Mouse (Mus musculus): ENCODE results near the gene Vdac2. TPM values are rescaled to one million over a fixed set of nuclear protein-coding genes. Genes with fewer than 3 reads are reported as not detected.

The Vdac2 gene
- polyA plus RNA-seq, 1 experiment, result not detected

DNA sequence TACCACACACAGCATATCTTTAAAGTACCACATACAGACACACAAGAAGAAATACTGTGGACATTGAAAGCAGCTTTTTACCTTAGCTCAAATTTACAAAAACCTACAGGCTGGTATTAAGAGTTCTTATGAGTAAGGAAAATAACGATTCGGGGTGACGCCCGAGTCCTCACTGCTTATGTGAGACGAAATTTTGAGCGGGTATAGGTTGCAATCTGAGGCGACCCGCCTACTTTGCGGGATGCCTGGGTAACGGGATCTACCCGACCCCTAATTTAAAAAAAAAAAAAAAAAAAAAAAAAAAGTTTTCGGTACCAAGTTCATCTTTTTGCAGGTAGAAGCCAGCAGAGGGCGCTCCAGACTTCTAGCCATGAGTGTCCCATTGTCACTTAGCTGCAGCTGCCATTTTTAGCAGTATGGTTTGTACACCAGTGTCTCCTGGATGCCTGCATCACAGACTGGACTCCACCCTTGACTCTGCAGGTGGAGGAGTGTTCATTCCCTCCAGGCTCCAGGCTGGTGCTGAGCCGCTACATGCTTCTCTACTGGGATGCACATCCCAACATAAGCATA is 12.4 kb upstream of the Vdac2 start:
- Histone ChIP-seq H3K4me3 (ENCODE audit: insufficient read depth, low read depth, low read length) (no peak overlapping the region), H3K4me1 (ENCODE audit: control insufficient read depth, insufficient read depth, low read length) (no peaks in the 10 kb centered on the region), H3K27ac (ENCODE audit: insufficient read depth, low read depth, low read length) (no peak overlapping the region)
- 27% methylated on average over 14 of the region's 14 CpGs for whole genome bisulfite sequencing
- TF ChIP-seq CTCF (IDR thresholded peaks at IDR 0.05; ENCODE audit: insufficient read depth, low read depth, low read length), result 0 out of 2 replicates have a peak, but pooled peaks have one; percentile 20
- TF ChIP-seq POLR2A (IDR thresholded peaks at IDR 0.05; ENCODE audit: insufficient read depth, low read depth, low read length), result no peak

DNA sequence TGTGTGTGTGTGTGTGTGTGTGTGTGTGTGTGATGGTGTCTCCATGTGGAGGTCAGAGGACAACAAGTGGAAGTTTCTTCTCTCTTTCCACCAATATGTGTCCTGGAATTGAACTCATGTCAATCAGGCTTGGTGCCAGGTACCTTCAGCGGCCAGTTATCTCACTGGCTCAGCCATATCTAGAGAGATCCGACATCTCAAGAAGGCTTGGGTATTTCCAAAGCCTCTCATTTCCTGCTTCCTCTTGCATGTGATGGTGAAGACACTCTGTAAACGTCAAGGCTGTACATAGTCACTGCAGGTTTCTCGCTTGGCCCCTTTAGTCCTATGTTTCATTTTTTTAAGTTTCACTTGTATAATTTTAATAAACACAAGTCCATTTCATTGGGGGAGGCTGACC is 11.8 kb upstream of the Vdac2 start:
- H3K4me1 ChIP-seq (ENCODE audit: control insufficient read depth, insufficient read depth, low read length), result no peaks in the 10 kb centered on the region
- TF ChIP-seq POLR2A (IDR thresholded peaks at IDR 0.05; ENCODE audit: insufficient read depth, low read depth, low read length) (no peak), CTCF (IDR thresholded peaks at IDR 0.05; ENCODE audit: insufficient read depth, low read depth, low read length) (no peak)
- 93% methylated on average over 4 of the region's 4 CpGs for WGBS
- no peak overlapping the region for H3K4me3 ChIP-seq (ENCODE audit: insufficient read depth, low read depth, low read length)
- H3K27ac ChIP-seq (ENCODE audit: insufficient read depth, low read depth, low read length), result no peak overlapping the region

- H3K27ac ChIP-seq (ENCODE audit: insufficient read depth, low read depth, low read length), result no peak overlapping the region
- H3K4me3 ChIP-seq (ENCODE audit: insufficient read depth, low read depth, low read length), result no peak overlapping the region
- no peaks in the 10 kb centered on the region for H3K4me1 ChIP-seq (ENCODE audit: control insufficient read depth, insufficient read depth, low read length)
- TF ChIP-seq CTCF (IDR thresholded peaks at IDR 0.05; ENCODE audit: insufficient read depth, low read depth, low read length) (no peak), POLR2A (IDR thresholded peaks at IDR 0.05; ENCODE audit: insufficient read depth, low read depth, low read length) (no peak)
- WGBS, result 78% methylated on average over 3 of the region's 3 CpGs
These were observed 11.2 kb upstream of the Vdac2 start for GRCm38 (mm10) chr14:21813847-21814246.

DNA sequence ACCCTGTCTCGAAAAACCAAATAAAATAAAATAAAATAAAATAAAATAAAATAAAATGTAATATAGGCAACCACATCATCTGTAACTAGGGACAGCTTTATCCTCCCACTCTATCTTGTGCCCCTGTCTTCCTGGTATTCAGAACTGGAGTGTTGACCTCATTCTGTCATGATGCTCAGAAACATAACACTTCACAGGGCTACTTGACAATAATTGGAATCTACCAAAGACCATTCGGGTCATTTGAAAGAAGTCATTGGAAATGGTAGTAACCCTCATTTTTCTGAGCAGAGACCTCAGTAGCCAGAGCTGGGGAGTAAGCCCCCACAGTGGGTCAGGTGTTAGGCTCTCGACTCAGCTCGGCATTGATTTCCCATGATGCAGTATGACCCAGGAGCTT is 10.4 kb upstream of the Vdac2 start:
- 92% methylated on average over 4 of the region's 4 CpGs for WGBS
- Histone ChIP-seq H3K4me1 (ENCODE audit: control insufficient read depth, insufficient read depth, low read length) (no peaks in the 10 kb centered on the region), H3K27ac (ENCODE audit: insufficient read depth, low read depth, low read length) (no peak overlapping the region), H3K4me3 (ENCODE audit: insufficient read depth, low read depth, low read length) (no peak overlapping the region)
- no peak for TF ChIP-seq POLR2A (IDR thresholded peaks at IDR 0.05; ENCODE audit: insufficient read depth, low read depth, low read length)
- no peak for TF ChIP-seq CTCF (IDR thresholded peaks at IDR 0.05; ENCODE audit: insufficient read depth, low read depth, low read length)

- no peaks in the 10 kb centered on the region for H3K4me1 ChIP-seq (ENCODE audit: control insufficient read depth, insufficient read depth, low read length)
- H3K4me3 ChIP-seq (ENCODE audit: insufficient read depth, low read depth, low read length), result no peak overlapping the region
- TF ChIP-seq POLR2A (IDR thresholded peaks at IDR 0.05; ENCODE audit: insufficient read depth, low read depth, low read length) (no peak), CTCF (IDR thresholded peaks at IDR 0.05; ENCODE audit: insufficient read depth, low read depth, low read length) (no peak)
- H3K27ac ChIP-seq (ENCODE audit: insufficient read depth, low read depth, low read length), result no peak overlapping the region
- WGBS, result 79% methylated on average over 3 of the region's 3 CpGs
These were observed 8.8 kb upstream of the Vdac2 start for GRCm38 (mm10) chr14:21816255-21816654.

DNA sequence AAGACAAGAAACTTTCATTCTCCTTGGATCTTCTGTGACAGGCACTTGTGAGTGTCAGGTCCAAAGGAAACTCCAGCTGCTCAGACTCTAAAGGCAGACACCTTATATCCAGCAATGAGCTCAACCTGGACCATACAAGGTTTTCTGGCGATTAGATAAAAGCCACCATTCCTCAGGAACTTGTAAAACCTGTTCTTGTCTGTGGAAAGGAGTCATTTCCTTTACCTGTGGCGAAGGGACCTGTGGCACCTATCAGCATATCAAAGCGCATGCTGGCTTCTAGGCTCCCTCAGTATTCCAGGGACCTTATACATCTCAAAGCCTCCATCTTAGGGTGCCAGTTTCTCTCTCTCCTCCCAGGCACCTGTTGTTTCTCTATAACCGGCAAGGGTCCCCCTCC is 7.6 kb upstream of the Vdac2 start:
- no peak overlapping the region for H3K27ac ChIP-seq (ENCODE audit: insufficient read depth, low read depth, low read length)
- WGBS, result 67% methylated on average over 4 of the region's 4 CpGs
- no peaks in the 10 kb centered on the region for H3K4me1 ChIP-seq (ENCODE audit: control insufficient read depth, insufficient read depth, low read length)
- TF ChIP-seq POLR2A (IDR thresholded peaks at IDR 0.05; ENCODE audit: insufficient read depth, low read depth, low read length) (no peak), CTCF (IDR thresholded peaks at IDR 0.05; ENCODE audit: insufficient read depth, low read depth, low read length) (no peak)
- no peak overlapping the region for H3K4me3 ChIP-seq (ENCODE audit: insufficient read depth, low read depth, low read length)

- TF ChIP-seq POLR2A (IDR thresholded peaks at IDR 0.05; ENCODE audit: insufficient read depth, low read depth, low read length), result no peak
- TF ChIP-seq CTCF (IDR thresholded peaks at IDR 0.05; ENCODE audit: insufficient read depth, low read depth, low read length), result no peak
- H3K4me3 ChIP-seq (ENCODE audit: insufficient read depth, low read depth, low read length), result no peak overlapping the region
- no peak overlapping the region for H3K27ac ChIP-seq (ENCODE audit: insufficient read depth, low read depth, low read length)
- WGBS, result 95% methylated on average over 4 of the region's 4 CpGs
- peaks cover 4% of the 10 kb centered on the region for H3K4me1 ChIP-seq (ENCODE audit: control insufficient read depth, insufficient read depth, low read length)
These were observed 4.0 kb upstream of the Vdac2 start for GRCm38 (mm10) chr14:21820880-21821505.

- H3K4me3 ChIP-seq (ENCODE audit: insufficient read depth, low read depth, low read length), result no peak overlapping the region
- no peak overlapping the region for H3K27ac ChIP-seq (ENCODE audit: insufficient read depth, low read depth, low read length)
- 68% methylated on average over 7 of the region's 7 CpGs for WGBS
- H3K4me1 ChIP-seq (ENCODE audit: control insufficient read depth, insufficient read depth, low read length), result peaks cover 4% of the 10 kb centered on the region
- TF ChIP-seq CTCF (IDR thresholded peaks at IDR 0.05; ENCODE audit: insufficient read depth, low read depth, low read length), result no peak
- no peak for TF ChIP-seq POLR2A (IDR thresholded peaks at IDR 0.05; ENCODE audit: insufficient read depth, low read depth, low read length)
These were observed 2.7 kb upstream of the Vdac2 start for GRCm38 (mm10) chr14:21822307-21822706.

- H3K27ac ChIP-seq (ENCODE audit: insufficient read depth, low read depth, low read length), result peak overlapping the region; percentile 73; the same call in 1 of the 2 replicates
- 51% methylated on average over 7 of the region's 7 CpGs for WGBS
- no peak for TF ChIP-seq POLR2A (IDR thresholded peaks at IDR 0.05; ENCODE audit: insufficient read depth, low read depth, low read length)
- no peak for TF ChIP-seq CTCF (IDR thresholded peaks at IDR 0.05; ENCODE audit: insufficient read depth, low read depth, low read length)
These were observed 2.2 kb upstream of the Vdac2 start for GRCm38 (mm10) chr14:21822795-21823374.

More at GRCm38 (mm10) chr14:21822795-21823374, 2.2 kb upstream of the Vdac2 start:
- no peak overlapping the region for H3K4me3 ChIP-seq (ENCODE audit: insufficient read depth, low read depth, low read length)
- peaks cover 4% of the 10 kb centered on the region for H3K4me1 ChIP-seq (ENCODE audit: control insufficient read depth, insufficient read depth, low read length)

Measured in olfactory bulb, adult 2 months (tissue).